Mouse (Mus musculus): ENCODE measurements around the gene Awat2. TPM values are rescaled to one million over a fixed set of nuclear protein-coding genes. Genes with fewer than 3 reads are reported as not detected.

The Awat2 gene
- 0.37 and 0.80 TPM in 2 replicates for polyA plus RNA-seq (2012; rRNA removed; ENCODE audit: low replicate concordance)

DNA sequence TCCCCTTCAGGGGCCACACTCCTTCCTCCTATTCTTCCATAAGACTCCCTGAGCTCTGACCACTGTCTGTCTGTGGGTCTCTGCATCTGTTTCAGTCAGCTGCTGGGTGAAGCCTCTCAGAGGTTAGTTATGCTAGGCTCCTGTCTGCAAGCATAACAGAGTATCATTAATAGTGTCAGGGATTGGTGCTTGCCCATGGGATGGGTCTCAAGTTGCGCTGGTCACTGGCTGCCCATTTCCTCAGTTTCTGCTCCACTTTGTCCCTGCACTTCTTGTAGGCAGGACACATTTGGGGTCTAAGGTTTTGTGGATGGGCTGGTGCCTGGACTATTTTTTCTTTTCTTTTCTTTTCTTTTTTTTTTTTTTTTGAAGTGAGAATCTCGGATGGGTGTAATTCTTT lies at the start of gene Awat2:
Gene Awat2, minus strand, starts transcription at position 101 of the 400 bp plus-strand sequence.

DNA sequence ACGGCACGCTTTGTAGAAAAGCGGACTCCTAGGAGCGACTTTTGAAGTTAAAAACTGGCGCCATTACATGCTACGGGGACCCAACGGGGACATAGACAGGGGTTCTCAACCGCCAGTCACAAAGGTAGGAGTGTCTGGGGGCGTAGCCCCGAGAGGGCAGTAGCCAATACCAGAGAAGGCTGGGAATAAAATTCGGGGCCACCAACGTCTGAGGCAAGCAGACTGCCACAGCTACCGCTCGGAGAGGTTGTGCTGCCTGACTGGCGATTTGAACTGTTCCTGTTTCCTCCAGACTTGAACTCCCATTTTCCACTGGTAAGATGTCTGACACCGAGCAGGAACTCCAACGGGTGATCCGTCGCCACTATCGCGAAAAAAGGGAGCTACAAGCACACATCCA lies 13.8 kb downstream of the Awat2 start, which contains the start of gene Otud6a:
Gene Otud6a, plus strand, starts transcription at position 321 of the 400 bp plus-strand sequence.

Other genes with a start within 250 kb of the Awat2 start
- not detected in 2 replicates for gene Otud6a, start 13.7 kb downstream of the Awat2 start, polyA plus RNA-seq (2012; rRNA removed; ENCODE audit: low replicate concordance)
- 28.2 and 37.8 TPM in 2 replicates for gene Igbp1, start 51.6 kb upstream of the Awat2 start, polyA plus RNA-seq (2012; rRNA removed; ENCODE audit: low replicate concordance)
- not detected in 2 replicates for gene Dgat2l6, start 82.1 kb upstream of the Awat2 start, polyA plus RNA-seq (2012; rRNA removed; ENCODE audit: low replicate concordance)
- gene Awat1, start 129.5 kb upstream of the Awat2 start, polyA plus RNA-seq (2012; rRNA removed; ENCODE audit: low replicate concordance) = not detected in 2 replicates
- gene P2ry4, start 152.2 kb upstream of the Awat2 start, polyA plus RNA-seq (2012; rRNA removed; ENCODE audit: low replicate concordance) = 0.03 TPM in 1 of 2 replicates, not detected in the other
- gene Arr3, start 162.8 kb upstream of the Awat2 start, polyA plus RNA-seq (2012; rRNA removed; ENCODE audit: low replicate concordance) = not detected in 2 replicates
- 0.20 and 1.6 TPM in 2 replicates for gene Kif4, start 183.0 kb upstream of the Awat2 start, polyA plus RNA-seq (2012; rRNA removed; ENCODE audit: low replicate concordance)
- gene Pdzd11, start 183.9 kb upstream of the Awat2 start, polyA plus RNA-seq (2012; rRNA removed; ENCODE audit: low replicate concordance) = 29.2 and 40.1 TPM in 2 replicates

All from subcutaneous adipose tissue, adult 2 months (tissue).